Mouse (Mus musculus): ENCODE data around the gene Edn3.

Gene Edn3

GRCm38 (mm10) chr2:174760479-174761121 is at the start of gene Edn3:
TSS of gene Edn3 (plus strand) at chr2:174760619.
- no peak for DNase-seq

- DNase-seq: no peak
These were observed 48.4 kb upstream of the Edn3 start for GRCm38 (mm10) chr2:174712043-174712442.

- DNase-seq: no peak
These were observed 44.5 kb upstream of the Edn3 start for GRCm38 (mm10) chr2:174715938-174716337.

- DNase-seq: no peak
These were observed 42.6 kb upstream of the Edn3 start for GRCm38 (mm10) chr2:174717857-174718256.

- no peak for DNase-seq
These were observed 33.1 kb upstream of the Edn3 start for GRCm38 (mm10) chr2:174727114-174727823.

GRCm38 (mm10) chr2:174731939-174732338 is 28.5 kb upstream of the Edn3 start:
- DNase-seq: no peak

- DNase-seq: no peak
These were observed 25.1 kb upstream of the Edn3 start for GRCm38 (mm10) chr2:174735270-174735669.

- peak; percentile 71 for DNase-seq
These were observed 13.2 kb upstream of the Edn3 start for GRCm38 (mm10) chr2:174747182-174747581.

- DNase-seq: no peak
These were observed 12.0 kb upstream of the Edn3 start for GRCm38 (mm10) chr2:174748381-174748780.

- no peak for DNase-seq
These were observed 7.2 kb upstream of the Edn3 start for GRCm38 (mm10) chr2:174753197-174753596.

GRCm38 (mm10) chr2:174754231-174754630 is 6.2 kb upstream of the Edn3 start:
- peak; percentile 81 for DNase-seq

- no peak for DNase-seq
These were observed 1.2 kb upstream of the Edn3 start for GRCm38 (mm10) chr2:174759189-174759588.

- DNase-seq: no peak
These were observed 1.2 kb downstream of the Edn3 start for GRCm38 (mm10) chr2:174761452-174762101.

GRCm38 (mm10) chr2:174762310-174762709 is 1.9 kb downstream of the Edn3 start:
- no peak for DNase-seq

- DNase-seq: peak; percentile 53
These were observed 8.6 kb downstream of the Edn3 start for GRCm38 (mm10) chr2:174768891-174769528.

- DNase-seq: no peak
These were observed 14.0 kb downstream of the Edn3 start for GRCm38 (mm10) chr2:174774177-174775111.

- DNase-seq: no peak
These were observed 21.6 kb downstream of the Edn3 start for GRCm38 (mm10) chr2:174782016-174782415.

- peak; percentile 47 for DNase-seq
These were observed 22.5 kb downstream of the Edn3 start for GRCm38 (mm10) chr2:174782880-174783279.

- no peak for DNase-seq
These were observed 28.4 kb downstream of the Edn3 start for GRCm38 (mm10) chr2:174788830-174789229.

GRCm38 (mm10) chr2:174792436-174793125 is 32.2 kb downstream of the Edn3 start:
- no peak for DNase-seq

GRCm38 (mm10) chr2:174793181-174793580 is 32.8 kb downstream of the Edn3 start:
- no peak for DNase-seq

GRCm38 (mm10) chr2:174796998-174797397 is 36.6 kb downstream of the Edn3 start:
- DNase-seq: peak; percentile 10
